17 mouse cellular contexts compared by ENCODE assay signal in genomic region chr17:85584573-85584972, GRCm38 (mm10). TPM values are rescaled to one million over a fixed set of nuclear protein-coding genes. Genes with fewer than 3 reads are reported as not detected.
"Had no signal": no experiment of that assay in that cellular context is flagged by ENCODE, and none has a peak within 500 bp of the region (broad histone marks: within the 10 kb centered on the region; RNA-seq: fewer than 3 reads in every experiment).

No protein-coding gene starts in this region.

- H3K36me3 ChIP-seq: limb, embryonic 12.5 days; liver, embryonic 13.5 days; lung, embryonic 15.5 days; neural tube, embryonic 13.5 days had no signal

- H3K27me3 ChIP-seq: liver, embryonic 13.5 days; lung, embryonic 15.5 days; neural tube, embryonic 13.5 days had no signal

- H3K4me2 ChIP-seq: limb, embryonic 12.5 days; liver, embryonic 13.5 days; lung, embryonic 15.5 days; neural tube, embryonic 13.5 days had no signal

- H3K27ac ChIP-seq: limb, embryonic 12.5 days; liver, embryonic 13.5 days; lung, embryonic 15.5 days; neural tube, embryonic 13.5 days had no signal

- ATAC-seq: liver, postnatal 0 days had no signal

- H3K9me3 ChIP-seq: limb, embryonic 12.5 days; liver, embryonic 13.5 days; lung, embryonic 15.5 days; neural tube, embryonic 13.5 days had no signal

- H3K4me1 ChIP-seq: limb, embryonic 12.5 days; liver, embryonic 13.5 days; lung, embryonic 15.5 days; neural tube, embryonic 13.5 days had no signal

- H3K4me3 ChIP-seq: limb, embryonic 12.5 days; liver, embryonic 13.5 days; lung, embryonic 15.5 days; neural tube, embryonic 13.5 days had no signal

- H3K9ac ChIP-seq: limb, embryonic 12.5 days; liver, embryonic 13.5 days; liver, postnatal 0 days; lung, embryonic 15.5 days; neural tube, embryonic 13.5 days had no signal

- DNase-seq: kidney, adult 8-10 months; kidney, postnatal 25 days; layer of hippocampus, adult 9-11 months; layer of hippocampus, postnatal 36 days; liver; liver, embryonic 13.5 days; liver, postnatal 0 days; right cerebral cortex, adult 18-20 months; right cerebral cortex, postnatal 25 days; thymus, postnatal 4 days had no signal

RNA-seq across cellular contexts. Expression of gene Six3, which starts 28.8 kb away (rescaled TPM):
- total RNA-seq: megakaryocyte-erythroid progenitor cell, adult 5-6 weeks had no signal
- polyA plus RNA-seq: kidney, embryonic 16.5 days; limb, embryonic 12.5 days; liver, embryonic 13.5 days; liver, postnatal 0 days; lung, embryonic 15.5 days; neural tube, embryonic 13.5 days; small intestine, adult 2 months; stomach, embryonic 16.5 days had no signal
